Mouse (Mus musculus) E14TG2a.4 (cell line): Measurements from ENCODE around the gene Cmip.

Experiments used
- H3K27me3 ChIP-seq: 2 replicates; pipeline ENCODE4 v1.6.1; 2014; ENCODE audit warnings: low read length, control low read depth; ENCODE audit not compliant: insufficient read depth
- H3K36me3 ChIP-seq: 2 replicates; pipeline ENCODE4 v1.6.1; 2014; ENCODE audit warnings: low read length, control low read depth; ENCODE audit not compliant: insufficient read depth
- H3K4me1 ChIP-seq: replicated peaks from 2 replicates; pipeline ENCODE4 v1.6.1; 2014; ENCODE audit warnings: low read depth, low read length, control low read depth
- H3K4me3 ChIP-seq: replicated peaks from 2 replicates; pipeline ENCODE4 v1.5.1; 2014; ENCODE audit warnings: mild to moderate bottlenecking, low read length
- H3K9me3 ChIP-seq: 2 replicates; pipeline ENCODE4 v1.6.1; 2014; ENCODE audit warnings: low read length, control low read depth
- CTCF ChIP-seq: conservative IDR thresholded peaks from 2 replicates; pipeline ENCODE4 v1.5.1; 2014; ENCODE audit warnings: low read length
- NANOG ChIP-seq: IDR thresholded peaks from 2 replicates; pipeline ENCODE4 v1.6.1; 2014; ENCODE audit warnings: borderline replicate concordance, low read length, mixed read lengths
- POU5F1 ChIP-seq: IDR thresholded peaks from 2 replicates; pipeline ENCODE4 v1.6.1; 2014; ENCODE audit warnings: low read length, borderline replicate concordance

Cmip gene

GRCm38 (mm10) chr8:117317478-117317877 lies 60.6 kb downstream of the Cmip start:
- Histone ChIP-seq H3K36me3 (peaks cover 38% of the 10 kb centered on the region), H3K27me3 (no peaks in the 10 kb centered on the region), H3K4me3 (no peak overlapping the region), H3K4me1 (peaks cover 42% of the 10 kb centered on the region), H3K9me3 (no peaks in the 10 kb centered on the region)
- TF ChIP-seq NANOG = no peak

GRCm38 (mm10) chr8:117318911-117319826 lies 62.3 kb downstream of the Cmip start:
- Histone ChIP-seq H3K4me1 (peaks cover 45% of the 10 kb centered on the region), H3K4me3 (no peak overlapping the region), H3K27me3 (no peaks in the 10 kb centered on the region), H3K36me3 (peaks cover 42% of the 10 kb centered on the region), H3K9me3 (no peaks in the 10 kb centered on the region)
- TF ChIP-seq POU5F1 (no peak), CTCF (no peak), NANOG (no peak)

- Histone ChIP-seq H3K36me3 (peaks cover 47% of the 10 kb centered on the region), H3K4me3 (no peak overlapping the region), H3K4me1 (peaks cover 32% of the 10 kb centered on the region), H3K27me3 (no peaks in the 10 kb centered on the region), H3K9me3 (no peaks in the 10 kb centered on the region)
- TF ChIP-seq POU5F1 (no peak), CTCF (no peak), NANOG (no peak)
Measured at GRCm38 (mm10) chr8:117320616-117321015, 63.8 kb downstream of the Cmip start.

- Histone ChIP-seq H3K27me3 (no peaks in the 10 kb centered on the region), H3K36me3 (peaks cover 44% of the 10 kb centered on the region), H3K4me1 (peaks cover 27% of the 10 kb centered on the region), H3K4me3 (no peak overlapping the region), H3K9me3 (no peaks in the 10 kb centered on the region)
- TF ChIP-seq POU5F1 (no peak), NANOG (no peak), CTCF (no peak)
Measured at GRCm38 (mm10) chr8:117321232-117321631, 64.4 kb downstream of the Cmip start.

- Histone ChIP-seq H3K4me1 (peaks cover 27% of the 10 kb centered on the region), H3K9me3 (no peaks in the 10 kb centered on the region), H3K27me3 (no peaks in the 10 kb centered on the region), H3K36me3 (peaks cover 43% of the 10 kb centered on the region), H3K4me3 (no peak overlapping the region)
- TF ChIP-seq POU5F1 = no peak
- no peak for TF ChIP-seq NANOG
- TF ChIP-seq CTCF = no peak
Measured at GRCm38 (mm10) chr8:117322021-117322420, 65.2 kb downstream of the Cmip start.

- Histone ChIP-seq H3K9me3 (no peaks in the 10 kb centered on the region), H3K27me3 (no peaks in the 10 kb centered on the region), H3K4me1 (peaks cover 34% of the 10 kb centered on the region), H3K36me3 (peaks cover 36% of the 10 kb centered on the region), H3K4me3 (no peak overlapping the region)
- TF ChIP-seq POU5F1 = no peak
- TF ChIP-seq NANOG = peak; percentile 72; the same call in 1 of the 2 replicates
Measured at GRCm38 (mm10) chr8:117322715-117323310, 65.9 kb downstream of the Cmip start.

GRCm38 (mm10) chr8:117324821-117325220 lies 68.0 kb downstream of the Cmip start:
- TF ChIP-seq POU5F1 (no peak), CTCF (no peak), NANOG (no peak)
- H3K4me1 ChIP-seq = peaks cover 37% of the 10 kb centered on the region
- no peak overlapping the region for H3K4me3 ChIP-seq
- H3K27me3 ChIP-seq = no peaks in the 10 kb centered on the region
- no peaks in the 10 kb centered on the region for H3K9me3 ChIP-seq
- peaks cover 26% of the 10 kb centered on the region for H3K36me3 ChIP-seq

- no peaks in the 10 kb centered on the region for H3K9me3 ChIP-seq
- TF ChIP-seq CTCF = no peak
- TF ChIP-seq NANOG = no peak
- TF ChIP-seq POU5F1 = no peak
Measured at GRCm38 (mm10) chr8:117326735-117327134, 69.9 kb downstream of the Cmip start.

GRCm38 (mm10) chr8:117327385-117327837 lies 70.5 kb downstream of the Cmip start:
- no peak for TF ChIP-seq NANOG
- TF ChIP-seq POU5F1 = no peak
- TF ChIP-seq CTCF = no peak
- Histone ChIP-seq H3K36me3 (peaks cover 10% of the 10 kb centered on the region), H3K9me3 (no peaks in the 10 kb centered on the region), H3K4me3 (no peak overlapping the region), H3K4me1 (peaks cover 48% of the 10 kb centered on the region), H3K27me3 (no peaks in the 10 kb centered on the region)

More at GRCm38 (mm10) chr8:117326735-117327134, 69.9 kb downstream of the Cmip start:
- H3K4me1 ChIP-seq = peaks cover 48% of the 10 kb centered on the region
- H3K36me3 ChIP-seq = peaks cover 12% of the 10 kb centered on the region
- no peak overlapping the region for H3K4me3 ChIP-seq
- H3K27me3 ChIP-seq = no peaks in the 10 kb centered on the region
